Mouse (Mus musculus): Measurements from ENCODE around the gene Tnr.

DNA sequence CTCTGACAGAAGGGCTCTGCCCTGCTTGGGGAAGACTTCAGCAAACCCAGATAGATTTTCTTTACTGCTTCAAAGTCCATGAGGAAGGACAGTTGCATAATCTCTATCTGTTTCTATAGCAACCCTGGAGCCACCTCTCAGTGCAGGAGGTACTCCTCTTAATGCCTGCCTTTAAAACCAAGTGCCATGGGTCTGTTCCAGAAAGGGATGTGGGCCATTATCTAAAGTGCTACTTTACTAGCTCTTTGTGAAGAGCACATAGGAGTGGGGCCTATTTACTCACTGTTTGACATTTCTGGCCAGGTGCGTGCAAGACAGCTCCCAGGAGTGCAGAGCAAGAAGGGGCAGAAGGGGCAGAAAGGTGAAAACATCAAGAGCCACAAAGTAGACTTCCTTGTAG, 330.7 kb downstream of the Tnr start:
- no peak for TF ChIP-seq POLR2A (IDR thresholded peaks at IDR 0.05; ENCODE audit: insufficient read depth, low read depth, low read length)
- no peak for TF ChIP-seq CTCF (IDR thresholded peaks at IDR 0.05)
